Mouse (Mus musculus): ENCODE results near the gene Apol7e. TPM values are rescaled to one million over a fixed set of nuclear protein-coding genes. Genes with fewer than 3 reads are reported as not detected.
"Not testable (repeated sequence)": the region's sequence is repeated elsewhere in the genome, so short reads cannot be mapped to it uniquely, and the experiment has no call there.

Gene Apol7e
- polyA plus RNA-seq, 1 experiment = not detected

DNA sequence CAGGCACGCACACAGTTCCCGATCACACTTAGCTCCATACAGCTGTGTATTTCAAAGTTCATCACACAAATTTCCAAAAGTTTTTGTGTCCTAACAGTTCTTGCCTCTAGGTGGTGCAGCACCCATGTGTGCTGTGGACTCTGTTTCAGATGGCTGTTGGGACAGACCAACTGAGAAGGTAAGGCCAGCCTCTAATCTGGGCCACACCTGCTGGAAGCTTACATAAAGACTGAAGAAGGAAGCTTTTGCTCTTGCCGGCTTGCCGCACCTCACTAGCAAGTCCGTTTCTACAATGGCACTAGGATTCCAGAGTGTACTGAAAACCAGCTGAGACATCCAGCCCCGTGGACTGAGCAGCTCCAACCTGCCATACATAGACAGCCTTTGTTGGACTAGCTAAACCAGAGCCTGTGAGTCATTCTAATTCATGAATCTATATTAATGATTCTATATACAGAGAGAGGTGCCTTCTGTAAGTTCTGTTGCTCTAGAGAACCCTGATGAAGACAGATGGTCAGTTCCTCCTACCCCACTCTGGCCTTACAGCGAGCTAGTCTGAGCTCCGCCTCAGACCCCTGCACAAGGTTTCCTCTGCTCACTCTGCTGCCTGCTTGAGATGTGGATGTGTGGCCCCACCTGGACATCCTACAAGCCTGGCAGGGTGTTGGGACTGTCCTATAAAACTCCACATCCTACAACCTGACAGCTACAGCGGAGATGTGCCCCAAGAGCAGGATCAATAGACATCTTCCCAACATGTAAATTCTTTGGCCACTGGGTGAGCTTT is 42.0 kb downstream of the Apol7e start:
- Histone ChIP-seq H3ac (ENCODE audit: control insufficient read depth, insufficient read length, low read depth) (no peak overlapping the region), H3K4me3 (ENCODE audit: insufficient read depth, poor library complexity, severe bottlenecking) (no peak overlapping the region), H3K79me3 (ENCODE audit: low read depth) (no peaks in the 10 kb centered on the region), H3K36me3 (ENCODE audit: control insufficient read depth, insufficient read depth) (no peaks in the 10 kb centered on the region), H3K79me2 (ENCODE audit: control insufficient read depth, insufficient read depth) (no peaks in the 10 kb centered on the region), H3K27me3 (ENCODE audit: control insufficient read depth, insufficient read depth, insufficient read length) (no peaks in the 10 kb centered on the region)
- no peak for TF ChIP-seq MYOD1 (IDR thresholded peaks at IDR 0.05; ENCODE audit: control insufficient read depth, insufficient read length, low read depth)

DNA sequence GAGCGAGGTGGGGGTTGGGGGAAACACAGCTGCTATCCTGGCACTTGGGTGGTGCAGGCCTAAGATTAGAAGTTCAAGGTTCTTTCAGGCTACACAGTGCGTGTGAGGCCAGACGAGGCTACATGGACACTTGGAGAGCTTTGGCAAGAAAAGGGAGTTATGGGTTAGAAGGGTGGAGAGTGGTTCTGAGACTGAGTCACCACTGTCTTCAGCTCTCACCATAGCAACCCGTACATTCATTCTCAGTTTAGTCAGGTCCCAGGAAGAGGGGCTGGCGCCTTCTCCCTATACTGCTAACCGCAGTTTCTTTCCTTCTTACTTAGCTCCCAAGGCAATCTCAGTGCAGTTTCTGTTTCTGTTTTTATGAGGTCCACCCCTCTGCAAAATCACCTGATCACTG is 42.9 kb downstream of the Apol7e start:
- H3K79me3 ChIP-seq (ENCODE audit: low read depth); H3K4me3 ChIP-seq (ENCODE audit: insufficient read depth, poor library complexity, severe bottlenecking); H3K27me3 ChIP-seq (ENCODE audit: control insufficient read depth, insufficient read depth, insufficient read length); H3K79me2 ChIP-seq (ENCODE audit: control insufficient read depth, insufficient read depth); H3K36me3 ChIP-seq (ENCODE audit: control insufficient read depth, insufficient read depth); H3ac ChIP-seq (ENCODE audit: control insufficient read depth, insufficient read length, low read depth): not testable (repeated sequence)

DNA sequence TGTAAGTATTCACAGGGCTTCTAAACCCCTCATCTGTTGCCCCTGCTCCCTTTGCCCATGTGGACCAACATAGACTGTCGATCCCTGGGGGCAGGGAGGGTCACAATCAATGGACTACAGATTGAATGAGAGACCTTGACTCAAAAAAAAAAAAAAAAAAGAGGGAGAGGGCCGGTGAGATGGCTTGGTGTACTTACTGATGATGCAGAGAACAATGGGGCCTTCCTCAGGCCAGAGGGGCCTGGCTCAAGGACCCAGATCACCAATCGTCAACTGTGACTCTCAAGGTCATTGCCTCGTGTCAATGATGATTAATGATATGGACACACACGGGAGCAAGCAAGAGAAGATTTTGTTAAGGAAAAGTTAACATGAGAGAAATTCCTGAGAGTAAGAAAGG is 46.0 kb downstream of the Apol7e start:
- Histone ChIP-seq H3K79me2 (ENCODE audit: control insufficient read depth, insufficient read depth) (no peaks in the 10 kb centered on the region), H3K4me3 (ENCODE audit: insufficient read depth, poor library complexity, severe bottlenecking) (no peak overlapping the region), H3K36me3 (ENCODE audit: control insufficient read depth, insufficient read depth) (peaks cover 3% of the 10 kb centered on the region), H3K27me3 (ENCODE audit: control insufficient read depth, insufficient read depth, insufficient read length) (no peaks in the 10 kb centered on the region), H3K79me3 (ENCODE audit: low read depth) (no peaks in the 10 kb centered on the region), H3ac (ENCODE audit: control insufficient read depth, insufficient read length, low read depth) (no peak overlapping the region)
- TF ChIP-seq CTCF (IDR thresholded peaks at IDR 0.05; ENCODE audit: control insufficient read depth, insufficient read depth, insufficient read length) (no peak), FOSL1 (IDR thresholded peaks at IDR 0.05; ENCODE audit: insufficient read depth, low read length, poor library complexity, severe bottlenecking) (no peak), MYOD1 (IDR thresholded peaks at IDR 0.05; ENCODE audit: control insufficient read depth, insufficient read length, low read depth) (no peak), MAX (IDR thresholded peaks at IDR 0.05) (no peak), CEBPB (IDR thresholded peaks at IDR 0.05; ENCODE audit: low read depth) (no peak), USF1 (IDR thresholded peaks at IDR 0.05; ENCODE audit: low read depth) (no peak), MYOG (IDR thresholded peaks at IDR 0.05; ENCODE audit: control insufficient read depth, extremely low read depth, insufficient read length) (no peak)

DNA sequence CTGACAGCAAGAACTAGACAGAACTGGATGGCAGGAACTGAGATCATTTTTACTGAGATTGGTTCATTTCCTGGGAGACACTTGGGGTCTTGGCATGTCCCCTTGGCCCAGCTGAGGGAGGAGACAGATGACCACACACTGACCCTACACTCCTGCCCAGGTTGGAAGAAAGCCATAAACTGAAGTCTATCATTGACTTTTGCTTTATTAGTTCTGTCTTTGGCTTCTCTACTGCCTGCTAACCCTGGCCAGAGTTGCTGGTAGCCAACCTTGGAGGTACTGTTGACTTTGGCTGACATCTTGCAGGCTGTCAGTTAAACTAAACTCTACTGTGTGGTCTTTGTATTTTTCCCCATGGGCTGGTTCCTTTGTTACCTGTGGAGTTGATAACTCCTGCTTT is 46.4 kb downstream of the Apol7e start:
- Histone ChIP-seq H3K27me3 (ENCODE audit: control insufficient read depth, insufficient read depth, insufficient read length) (no peaks in the 10 kb centered on the region), H3K79me3 (ENCODE audit: low read depth) (no peaks in the 10 kb centered on the region), H3K4me3 (ENCODE audit: insufficient read depth, poor library complexity, severe bottlenecking) (no peak overlapping the region), H3ac (ENCODE audit: control insufficient read depth, insufficient read length, low read depth) (no peak overlapping the region), H3K79me2 (ENCODE audit: control insufficient read depth, insufficient read depth) (no peaks in the 10 kb centered on the region), H3K36me3 (ENCODE audit: control insufficient read depth, insufficient read depth) (peaks cover 3% of the 10 kb centered on the region)
- TF ChIP-seq USF1 (IDR thresholded peaks at IDR 0.05; ENCODE audit: low read depth) = no peak

DNA sequence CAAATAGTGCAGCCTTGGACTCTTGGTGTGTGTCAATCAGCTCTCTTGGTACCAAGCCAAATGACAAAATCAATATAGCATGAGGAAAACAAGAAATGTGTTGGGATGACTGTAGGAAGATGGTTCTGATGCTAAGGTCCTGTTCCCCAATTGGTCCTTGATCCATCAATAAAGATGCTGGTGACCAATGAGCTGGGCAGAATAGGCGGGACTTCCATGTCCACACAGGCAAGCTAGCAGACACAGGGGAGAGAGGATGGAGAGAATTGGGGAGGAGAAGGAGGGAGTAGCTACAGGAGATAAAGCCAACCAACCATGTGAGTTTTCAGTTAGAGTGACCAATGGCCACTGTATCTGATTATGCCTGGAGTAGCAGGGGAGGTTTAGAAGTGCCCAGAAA is 47.7 kb downstream of the Apol7e start:
- peaks cover 3% of the 10 kb centered on the region for H3K36me3 ChIP-seq (ENCODE audit: control insufficient read depth, insufficient read depth)
- no peak for TF ChIP-seq MYOG (IDR thresholded peaks at IDR 0.05; ENCODE audit: control insufficient read depth, extremely low read depth, insufficient read length)
- no peak for TF ChIP-seq USF1 (IDR thresholded peaks at IDR 0.05; ENCODE audit: low read depth)
- TF ChIP-seq MYOD1 (IDR thresholded peaks at IDR 0.05; ENCODE audit: control insufficient read depth, insufficient read length, low read depth) = no peak
- no peak for TF ChIP-seq MAX (IDR thresholded peaks at IDR 0.05)
- TF ChIP-seq CEBPB (IDR thresholded peaks at IDR 0.05; ENCODE audit: low read depth) = no peak
- TF ChIP-seq CTCF (IDR thresholded peaks at IDR 0.05; ENCODE audit: control insufficient read depth, insufficient read depth, insufficient read length) = no peak
- no peak for TF ChIP-seq FOSL1 (IDR thresholded peaks at IDR 0.05; ENCODE audit: insufficient read depth, low read length, poor library complexity, severe bottlenecking)
- H3K27me3 ChIP-seq (ENCODE audit: control insufficient read depth, insufficient read depth, insufficient read length) = no peaks in the 10 kb centered on the region
- H3K79me3 ChIP-seq (ENCODE audit: low read depth) = no peaks in the 10 kb centered on the region
- no peaks in the 10 kb centered on the region for H3K79me2 ChIP-seq (ENCODE audit: control insufficient read depth, insufficient read depth)
- no peak overlapping the region for H3ac ChIP-seq (ENCODE audit: control insufficient read depth, insufficient read length, low read depth)
- H3K4me3 ChIP-seq (ENCODE audit: insufficient read depth, poor library complexity, severe bottlenecking) = no peak overlapping the region

DNA sequence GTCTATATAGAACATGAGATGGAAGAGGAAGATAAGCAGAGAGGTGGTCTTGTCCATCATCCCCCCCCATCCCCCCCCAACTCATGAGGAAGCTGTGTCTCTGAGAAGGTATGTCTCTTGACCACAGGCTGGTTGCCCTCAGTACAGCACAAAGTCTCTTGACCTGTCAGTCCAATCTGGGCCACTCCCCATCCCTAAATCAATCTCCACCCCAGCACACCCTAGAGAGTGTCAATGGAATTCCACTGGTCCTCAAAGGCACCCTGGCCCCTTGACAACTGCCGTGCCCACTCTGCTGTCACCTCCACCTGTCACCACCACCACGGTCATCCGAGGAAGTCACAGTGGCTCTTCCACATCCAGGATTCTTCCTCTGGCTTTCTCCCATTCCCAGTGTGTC is 49.8 kb downstream of the Apol7e start:
- no peaks in the 10 kb centered on the region for H3K27me3 ChIP-seq (ENCODE audit: control insufficient read depth, insufficient read depth, insufficient read length)
- H3K79me2 ChIP-seq (ENCODE audit: control insufficient read depth, insufficient read depth) = no peaks in the 10 kb centered on the region
- peaks cover 3% of the 10 kb centered on the region for H3K36me3 ChIP-seq (ENCODE audit: control insufficient read depth, insufficient read depth)
- H3K4me3 ChIP-seq (ENCODE audit: insufficient read depth, poor library complexity, severe bottlenecking) = no peak overlapping the region
- no peaks in the 10 kb centered on the region for H3K79me3 ChIP-seq (ENCODE audit: low read depth)
- no peak overlapping the region for H3ac ChIP-seq (ENCODE audit: control insufficient read depth, insufficient read length, low read depth)
- TF ChIP-seq MYOD1 (IDR thresholded peaks at IDR 0.05; ENCODE audit: control insufficient read depth, insufficient read length, low read depth) = no peak
- no peak for TF ChIP-seq CTCF (IDR thresholded peaks at IDR 0.05; ENCODE audit: control insufficient read depth, insufficient read depth, insufficient read length)
- TF ChIP-seq CEBPB (IDR thresholded peaks at IDR 0.05; ENCODE audit: low read depth) = no peak
- no peak for TF ChIP-seq MYOG (IDR thresholded peaks at IDR 0.05; ENCODE audit: control insufficient read depth, extremely low read depth, insufficient read length)
- no peak for TF ChIP-seq USF1 (IDR thresholded peaks at IDR 0.05; ENCODE audit: low read depth)
- TF ChIP-seq MAX (IDR thresholded peaks at IDR 0.05) = no peak
- TF ChIP-seq FOSL1 (IDR thresholded peaks at IDR 0.05; ENCODE audit: insufficient read depth, low read length, poor library complexity, severe bottlenecking) = no peak

Measured in C2C12 (cell line).